Mouse (Mus musculus): ENCODE measurements around the gene Isy1.

Gene Isy1

DNA sequence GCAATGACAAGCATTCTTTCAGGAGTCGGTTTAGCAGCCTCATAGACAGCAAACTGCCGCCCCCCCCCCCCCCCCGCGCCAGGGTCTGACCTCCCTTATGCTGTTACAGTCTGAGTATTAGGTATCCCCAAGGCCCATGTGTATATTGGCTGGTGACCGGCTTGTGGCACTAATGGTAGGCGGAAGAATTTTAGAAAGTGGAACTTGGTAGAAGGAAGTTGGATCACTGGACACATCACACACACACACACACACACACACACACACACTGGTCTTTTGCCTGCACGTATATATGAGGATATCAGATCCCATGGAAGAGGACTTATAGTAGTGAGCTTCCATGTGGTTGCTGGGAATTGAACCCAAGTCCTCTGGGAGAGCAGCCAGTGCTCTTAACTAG lies 36.1 kb downstream of the Isy1 start:
- no peak for DNase-seq (ENCODE audit: low read depth)

DNA sequence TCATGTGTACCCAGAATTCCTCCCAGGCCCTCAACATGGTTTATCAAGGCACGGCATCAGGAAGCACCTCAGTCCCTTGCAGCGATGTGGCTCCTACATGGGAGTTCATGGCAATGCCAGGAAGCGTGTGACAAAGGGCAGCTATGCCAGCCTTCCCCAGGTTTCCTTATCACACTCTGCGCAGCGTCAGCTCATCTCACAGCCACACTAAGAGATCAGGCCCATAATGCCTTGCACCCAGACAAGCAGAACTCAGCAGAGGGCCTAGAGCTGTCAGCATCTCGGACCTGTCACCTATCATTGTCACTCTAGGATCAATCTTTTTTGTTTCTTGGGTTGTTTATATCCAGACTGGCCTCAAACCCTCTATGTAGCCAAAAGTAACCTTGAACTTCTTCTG lies 39.0 kb downstream of the Isy1 start:
- DNase-seq (ENCODE audit: low read depth) = no peak

GRCm38 (mm10) chr6:87797321-87797720 lies 41.3 kb downstream of the Isy1 start:
- DNase-seq (ENCODE audit: low read depth) = no peak

- DNase-seq (ENCODE audit: low read depth) = no peak
Measured at GRCm38 (mm10) chr6:87796251-87796880, 42.2 kb downstream of the Isy1 start.

- no peak for DNase-seq (ENCODE audit: low read depth)
Measured at GRCm38 (mm10) chr6:87795385-87796150, 43.0 kb downstream of the Isy1 start.

- no peak for DNase-seq (ENCODE audit: low read depth)
Measured at GRCm38 (mm10) chr6:87793821-87794510, 44.6 kb downstream of the Isy1 start.

DNA sequence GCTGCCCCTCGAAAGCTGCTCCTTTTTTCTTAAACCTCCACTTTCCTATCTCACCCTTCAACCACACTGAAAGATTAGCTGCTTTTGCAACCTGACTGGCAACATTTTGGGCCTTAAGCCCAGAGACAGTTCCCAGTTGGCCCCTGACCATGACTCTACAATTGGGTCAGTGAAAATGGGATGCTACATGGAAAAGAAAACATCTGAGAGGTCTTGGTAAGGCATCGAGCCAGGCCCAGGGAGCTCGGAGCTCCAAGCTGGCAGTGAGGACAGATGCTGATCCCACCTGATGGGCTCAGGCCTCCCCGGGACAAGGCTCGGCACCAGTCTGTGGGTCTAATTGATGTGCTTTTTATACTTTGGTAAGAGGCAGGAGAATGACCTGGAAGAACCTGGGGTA lies 46.8 kb downstream of the Isy1 start:
- DNase-seq (ENCODE audit: low read depth) = no peak

- DNase-seq (ENCODE audit: low read depth) = no peak
Measured at GRCm38 (mm10) chr6:87790779-87791480, 47.7 kb downstream of the Isy1 start.

GRCm38 (mm10) chr6:87789791-87790190 lies 48.8 kb downstream of the Isy1 start:
- DNase-seq (ENCODE audit: low read depth) = no peak

GRCm38 (mm10) chr6:87788896-87789587 lies 49.6 kb downstream of the Isy1 start:
- DNase-seq (ENCODE audit: low read depth) = no peak

DNA sequence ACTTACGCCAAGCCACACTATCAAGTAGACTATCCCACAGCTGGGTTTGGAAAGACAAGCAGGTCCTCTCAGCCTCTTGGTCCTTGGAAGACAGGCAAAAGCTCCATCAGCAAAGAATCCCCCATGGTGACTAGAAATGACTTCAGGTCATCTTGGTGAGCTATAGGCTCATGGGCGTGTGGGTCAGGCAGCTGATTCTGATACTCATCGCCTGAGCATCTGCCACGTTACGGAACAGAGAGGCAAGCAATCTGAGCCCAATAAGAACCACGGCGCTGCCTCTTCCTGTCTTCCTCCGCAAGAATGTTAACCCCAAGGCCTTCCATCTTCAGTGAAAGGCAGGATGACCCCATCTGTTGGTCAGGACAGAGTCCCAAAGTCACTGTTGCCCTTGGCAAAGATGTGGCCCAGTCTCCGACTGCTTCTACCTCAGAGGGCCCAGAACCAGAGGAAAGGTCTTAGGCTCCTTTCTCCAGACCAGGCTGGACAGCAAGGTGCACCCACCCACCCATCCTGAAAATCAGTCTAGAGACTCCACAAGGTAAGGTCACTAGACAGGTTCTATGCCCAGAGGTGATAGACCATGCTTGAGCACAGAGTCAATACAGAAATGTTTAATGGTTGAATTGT lies 50.2 kb downstream of the Isy1 start:
- DNase-seq (ENCODE audit: low read depth) = no peak

- no peak for DNase-seq (ENCODE audit: low read depth)
Measured at GRCm38 (mm10) chr6:87787108-87787890, 51.3 kb downstream of the Isy1 start.

DNA sequence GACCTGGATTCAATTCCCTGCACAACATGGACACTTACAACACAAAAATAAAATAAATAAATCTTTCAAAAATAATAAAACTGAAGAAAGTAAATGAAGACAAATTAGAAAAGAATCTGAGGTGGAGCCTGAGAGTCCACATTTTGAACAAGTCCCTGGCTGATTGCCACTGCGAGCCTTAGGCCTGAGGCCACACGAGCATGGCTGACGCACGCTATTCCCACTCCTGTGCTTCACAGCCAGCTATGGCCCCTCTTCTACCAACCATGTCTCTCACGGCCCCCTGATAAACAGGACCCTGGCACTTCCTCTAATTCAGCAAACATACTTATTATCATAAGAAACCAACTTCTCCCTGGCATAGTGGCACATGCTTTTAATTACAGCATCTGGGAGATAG lies 52.0 kb downstream of the Isy1 start:
- no peak for DNase-seq (ENCODE audit: low read depth)

DNA sequence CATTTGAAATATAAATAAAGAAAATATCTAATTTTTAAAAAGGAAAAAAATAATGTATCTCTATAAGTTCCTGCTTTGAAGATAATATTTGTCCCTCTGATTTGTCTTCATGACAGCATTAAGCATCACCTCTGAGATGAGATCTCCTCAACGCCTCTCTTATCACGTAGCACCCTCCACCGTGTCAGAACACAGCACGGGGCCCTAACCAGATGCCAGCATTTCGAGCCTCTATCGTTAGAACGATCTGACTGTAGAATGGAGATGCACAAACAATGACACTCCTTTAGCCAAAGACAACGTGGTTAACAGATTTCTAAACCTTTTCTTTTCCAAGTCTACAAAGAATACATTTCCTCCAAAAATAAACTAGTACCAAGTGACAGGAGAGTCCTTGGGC lies 54.6 kb downstream of the Isy1 start:
- no peak for DNase-seq (ENCODE audit: low read depth)

GRCm38 (mm10) chr6:87780546-87781301 lies 57.9 kb downstream of the Isy1 start:
- no peak for DNase-seq (ENCODE audit: low read depth)

- no peak for DNase-seq (ENCODE audit: low read depth)
Measured at GRCm38 (mm10) chr6:87779174-87780165, 59.1 kb downstream of the Isy1 start.

GRCm38 (mm10) chr6:87778294-87779173 lies 60.1 kb downstream of the Isy1 start:
- no peak for DNase-seq (ENCODE audit: low read depth)

DNA sequence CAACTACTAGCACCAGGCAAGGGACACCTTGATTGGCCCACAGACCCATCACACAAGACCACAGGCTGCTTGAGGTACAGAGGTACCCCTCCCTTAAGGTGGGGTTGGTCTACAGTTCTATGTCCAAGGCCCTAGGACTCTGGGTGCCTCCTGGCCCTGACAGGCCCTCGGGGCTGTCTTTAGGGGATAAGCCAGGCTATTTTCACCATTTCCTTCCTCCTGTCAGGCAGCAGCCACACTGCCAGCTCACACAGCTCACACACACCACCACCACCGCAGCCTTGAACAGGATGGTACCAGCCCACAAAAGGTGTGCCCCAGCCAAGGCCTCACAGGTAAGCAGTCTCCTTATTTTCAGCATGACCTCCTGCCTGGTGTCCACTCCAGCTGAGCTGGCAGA lies 60.8 kb downstream of the Isy1 start, which contains the start of gene Gp9:
Gene Gp9, plus strand, starts transcription at position 231 of the 400 bp plus-strand sequence.
- no peak for DNase-seq (ENCODE audit: low read depth)
